Mouse (Mus musculus) embryonic fibroblast, embryonic 13.5 days (primary cell): Measurements from ENCODE around the gene Phf24.

Experiments
- CTCF ChIP-seq: IDR thresholded peaks from 2 replicates; pipeline ENCODE4 v1.5.1; 2011; ENCODE audit warnings: mild to moderate bottlenecking, control low read depth, low read length, moderate library complexity, borderline replicate concordance; ENCODE audit not compliant: insufficient read depth
- POLR2A ChIP-seq: IDR thresholded peaks from 2 replicates; pipeline ENCODE4 v1.6.1; 2011; ENCODE audit warnings: low read depth, mild to moderate bottlenecking, control low read depth, low read length, moderate library complexity

DNA sequence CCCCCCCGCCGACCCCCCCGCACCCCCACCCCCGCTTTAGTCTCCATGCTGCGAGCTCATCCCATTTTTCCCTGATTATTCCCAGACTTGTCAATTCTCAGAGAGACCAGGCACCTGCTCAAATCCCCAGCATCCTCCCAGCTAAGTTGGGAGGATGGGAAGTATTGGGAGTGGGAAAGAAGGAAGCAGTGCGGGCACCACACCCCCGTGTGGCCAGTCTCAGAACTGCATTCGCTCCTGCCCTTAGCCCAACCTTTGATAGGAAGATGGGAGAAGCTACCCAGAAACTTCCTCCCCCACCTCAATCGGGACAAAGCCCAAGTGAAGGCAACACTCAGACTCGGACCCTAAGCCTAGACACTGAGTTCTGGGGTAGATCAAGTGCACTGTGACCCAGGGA, 37.8 kb downstream of the Phf24 start:
- TF ChIP-seq CTCF: peak; percentile 78; the same call in 1 of the 2 replicates
- no peak for TF ChIP-seq POLR2A
